Mouse (Mus musculus): ENCODE results near the gene Aox4. TPM values are rescaled to one million over a fixed set of nuclear protein-coding genes. Genes with fewer than 3 reads are reported as not detected.

Aox4 gene
- 0.22 and 0.40 TPM in 2 replicates for polyA plus RNA-seq (2012; rRNA removed)

- peak; percentile 64 for DNase-seq (ENCODE audit: low read depth)
- TF ChIP-seq POLR2A (IDR thresholded peaks at IDR 0.05; ENCODE audit: borderline replicate concordance, extremely low read depth, insufficient read depth, insufficient read length, poor library complexity, severe bottlenecking) (no peak), CTCF (IDR thresholded peaks at IDR 0.05; ENCODE audit: borderline replicate concordance, extremely low read depth, insufficient read depth, insufficient read length) (no peak)
These were observed at the start of gene Aox4 for GRCm38 (mm10) chr1:58210203-58210602. Aox4 (plus strand) TSS chr1:58210397.

GRCm38 (mm10) chr1:58169893-58170292, 40.3 kb upstream of the Aox4 start:
- DNase-seq (ENCODE audit: low read depth), result no peak
- no peak for TF ChIP-seq POLR2A (IDR thresholded peaks at IDR 0.05; ENCODE audit: borderline replicate concordance, extremely low read depth, insufficient read depth, insufficient read length, poor library complexity, severe bottlenecking)

GRCm38 (mm10) chr1:58188514-58189175, 21.6 kb upstream of the Aox4 start:
- no peak for TF ChIP-seq CTCF (IDR thresholded peaks at IDR 0.05; ENCODE audit: borderline replicate concordance, extremely low read depth, insufficient read depth, insufficient read length)
- no peak for TF ChIP-seq POLR2A (IDR thresholded peaks at IDR 0.05; ENCODE audit: borderline replicate concordance, extremely low read depth, insufficient read depth, insufficient read length, poor library complexity, severe bottlenecking)
- peak; percentile 31 for DNase-seq (ENCODE audit: low read depth)

GRCm38 (mm10) chr1:58194317-58194716, 15.9 kb upstream of the Aox4 start:
- TF ChIP-seq POLR2A (IDR thresholded peaks at IDR 0.05; ENCODE audit: borderline replicate concordance, extremely low read depth, insufficient read depth, insufficient read length, poor library complexity, severe bottlenecking) (no peak), CTCF (IDR thresholded peaks at IDR 0.05; ENCODE audit: borderline replicate concordance, extremely low read depth, insufficient read depth, insufficient read length) (no peak)
- DNase-seq (ENCODE audit: low read depth), result no peak

- TF ChIP-seq POLR2A (IDR thresholded peaks at IDR 0.05; ENCODE audit: borderline replicate concordance, extremely low read depth, insufficient read depth, insufficient read length, poor library complexity, severe bottlenecking), result no peak
- no peak for TF ChIP-seq CTCF (IDR thresholded peaks at IDR 0.05; ENCODE audit: borderline replicate concordance, extremely low read depth, insufficient read depth, insufficient read length)
- no peak for DNase-seq (ENCODE audit: low read depth)
These were observed 15.2 kb upstream of the Aox4 start for GRCm38 (mm10) chr1:58194988-58195387.

- no peak for TF ChIP-seq POLR2A (IDR thresholded peaks at IDR 0.05; ENCODE audit: borderline replicate concordance, extremely low read depth, insufficient read depth, insufficient read length, poor library complexity, severe bottlenecking)
- TF ChIP-seq CTCF (IDR thresholded peaks at IDR 0.05; ENCODE audit: borderline replicate concordance, extremely low read depth, insufficient read depth, insufficient read length), result no peak
- no peak for DNase-seq (ENCODE audit: low read depth)
These were observed 14.7 kb upstream of the Aox4 start for GRCm38 (mm10) chr1:58195541-58195940.

GRCm38 (mm10) chr1:58197023-58197422, 13.2 kb upstream of the Aox4 start:
- DNase-seq (ENCODE audit: low read depth), result peak; percentile 66
- TF ChIP-seq POLR2A (IDR thresholded peaks at IDR 0.05; ENCODE audit: borderline replicate concordance, extremely low read depth, insufficient read depth, insufficient read length, poor library complexity, severe bottlenecking), result no peak
- TF ChIP-seq CTCF (IDR thresholded peaks at IDR 0.05; ENCODE audit: borderline replicate concordance, extremely low read depth, insufficient read depth, insufficient read length), result no peak

- TF ChIP-seq POLR2A (IDR thresholded peaks at IDR 0.05; ENCODE audit: borderline replicate concordance, extremely low read depth, insufficient read depth, insufficient read length, poor library complexity, severe bottlenecking), result no peak
- DNase-seq (ENCODE audit: low read depth), result no peak
These were observed 11.8 kb upstream of the Aox4 start for GRCm38 (mm10) chr1:58198386-58198785.

- no peak for DNase-seq (ENCODE audit: low read depth)
These were observed 2.6 kb downstream of the Aox4 start for GRCm38 (mm10) chr1:58212805-58213204.

GRCm38 (mm10) chr1:58213838-58214237, 3.6 kb downstream of the Aox4 start:
- DNase-seq (ENCODE audit: low read depth), result no peak
- TF ChIP-seq CTCF (IDR thresholded peaks at IDR 0.05; ENCODE audit: borderline replicate concordance, extremely low read depth, insufficient read depth, insufficient read length), result no peak

More at GRCm38 (mm10) chr1:58212805-58213204, 2.6 kb downstream of the Aox4 start:
- no peak for TF ChIP-seq CTCF (IDR thresholded peaks at IDR 0.05; ENCODE audit: borderline replicate concordance, extremely low read depth, insufficient read depth, insufficient read length)
- TF ChIP-seq POLR2A (IDR thresholded peaks at IDR 0.05; ENCODE audit: borderline replicate concordance, extremely low read depth, insufficient read depth, insufficient read length, poor library complexity, severe bottlenecking), result no peak

- DNase-seq (ENCODE audit: low read depth), result no peak
- TF ChIP-seq CTCF (IDR thresholded peaks at IDR 0.05; ENCODE audit: borderline replicate concordance, extremely low read depth, insufficient read depth, insufficient read length) (no peak), POLR2A (IDR thresholded peaks at IDR 0.05; ENCODE audit: borderline replicate concordance, extremely low read depth, insufficient read depth, insufficient read length, poor library complexity, severe bottlenecking) (no peak)
These were observed 5.2 kb downstream of the Aox4 start for GRCm38 (mm10) chr1:58215353-58215752.

GRCm38 (mm10) chr1:58215956-58216532, 5.8 kb downstream of the Aox4 start:
- peak; percentile 91 for DNase-seq (ENCODE audit: low read depth)
- TF ChIP-seq POLR2A (IDR thresholded peaks at IDR 0.05; ENCODE audit: borderline replicate concordance, extremely low read depth, insufficient read depth, insufficient read length, poor library complexity, severe bottlenecking), result no peak
- no peak for TF ChIP-seq CTCF (IDR thresholded peaks at IDR 0.05; ENCODE audit: borderline replicate concordance, extremely low read depth, insufficient read depth, insufficient read length)
